Comparison of ENCODE assay signal across 17 mouse cellular contexts in genomic region chr10:40479621-40480193, GRCm38 (mm10).
DNase-seq lines count a peak whose midpoint lies in the region; TF ChIP-seq lines count a peak whose summit lies in the region.
"Had no signal": no experiment of that assay in that cellular context is flagged by ENCODE, and none has a peak within 500 bp of the region (broad histone marks: within the 10 kb centered on the region; RNA-seq: fewer than 3 reads in every experiment).

No protein-coding gene starts in this region.

- H3K4me3 ChIP-seq in cortical plate, adult 2 months (ENCODE audit: insufficient read depth, low read length): no peak overlapping the region
- H3K4me3 ChIP-seq: embryonic facial prominence, embryonic 12.5 days; limb, embryonic 13.5 days; midbrain, embryonic 13.5 days; myocyte had no signal

- TF ChIP-seq CTCF in cortical plate, adult 2 months (IDR thresholded peaks at IDR 0.05; ENCODE audit: extremely low read depth, insufficient read depth, low read length): no peak

- TF ChIP-seq POLR2A in cortical plate, adult 2 months (IDR thresholded peaks at IDR 0.05; ENCODE audit: extremely low read depth, insufficient read depth, low read length): no peak

- DNase-seq in spleen, postnatal 36 days (ENCODE audit: low spot score in 2 of 2): peak; percentile 71 to 75
- DNase-seq in spleen, postnatal 14 days (ENCODE audit: low spot score in 2 of 2): no peak
- peak; percentile 31 for DNase-seq in R1 (ENCODE audit: low read depth, low spot score)
- peak; percentile 37 for DNase-seq in thymus, postnatal 4 days
- DNase-seq in cerebellum, postnatal 4 days (ENCODE audit: low spot score in 2 of 2): no peak
- DNase-seq in adrenal gland, adult 8-10 months: no peak
- DNase-seq: adrenal gland, adult 2 months; cerebellum, postnatal 25 days; forebrain, postnatal 0 days; gastrocnemius, postnatal 10 days; heart, postnatal 14 days; right cerebral cortex, adult 18-20 months had no signal

- no peaks in the 10 kb centered on the region for H3K4me1 ChIP-seq in cortical plate, adult 2 months (ENCODE audit: control insufficient read depth, insufficient read depth, low read length)
- H3K4me1 ChIP-seq: embryonic facial prominence, embryonic 12.5 days; limb, embryonic 13.5 days; midbrain, embryonic 13.5 days had no signal

- peak overlapping the region; percentile 71 for H3K27ac ChIP-seq in cortical plate, adult 2 months (ENCODE audit: insufficient read depth, low read length)
- H3K27ac ChIP-seq: embryonic facial prominence, embryonic 12.5 days; limb, embryonic 13.5 days; midbrain, embryonic 13.5 days had no signal

Comparison
In these comparisons a context has a peak if more than half of its experiments do, and no peak if none do; other contexts are left out.
1. DNase-seq: peak in spleen, postnatal 36 days (2 of 2), R1 (single experiment) and thymus, postnatal 4 days (single experiment); none in spleen, postnatal 14 days (0 of 2), cerebellum, postnatal 4 days (0 of 2) and adrenal gland, adult 8-10 months (single experiment).